Mouse (Mus musculus) C2C12 (cell line): ENCODE data around the gene Tgfbr3. TPM values are rescaled to one million over a fixed set of nuclear protein-coding genes. Genes with fewer than 3 reads are reported as not detected.

ENCODE experiments used
- H3K27me3 ChIP-seq: one replicate; pipeline ENCODE4 v1.6.1; 2011; ENCODE audit not compliant: control insufficient read depth, insufficient read depth, insufficient read length
- H3K36me3 ChIP-seq: one replicate; pipeline ENCODE4 v1.6.1; 2011; ENCODE audit not compliant: control insufficient read depth, insufficient read depth
- H3K4me3 ChIP-seq: one replicate; pipeline ENCODE4 v1.5.1; 2011; ENCODE audit warnings: mild to moderate bottlenecking, control low read depth; ENCODE audit not compliant: poor library complexity, insufficient read depth, severe bottlenecking
- H3K79me2 ChIP-seq: one replicate; pipeline ENCODE4 v1.6.1; 2011; ENCODE audit not compliant: control insufficient read depth, insufficient read depth
- H3K79me3 ChIP-seq: one replicate; pipeline ENCODE4 v1.6.1; 2011; ENCODE audit warnings: low read depth, control low read depth
- H3ac ChIP-seq: one replicate; pipeline ENCODE3; 2011; ENCODE audit warnings: low read depth; ENCODE audit not compliant: control insufficient read depth, insufficient read length
- CEBPB ChIP-seq: IDR thresholded peaks from one replicate; pipeline ENCODE4 v1.6.1; 2011; ENCODE audit warnings: low read depth, mild to moderate bottlenecking, control low read depth, moderate library complexity
- CTCF ChIP-seq: IDR thresholded peaks from one replicate; pipeline ENCODE4 v1.5.1; 2011; ENCODE audit not compliant: control insufficient read depth, insufficient read depth, insufficient read length
- FOSL1 ChIP-seq: IDR thresholded peaks from one replicate; pipeline ENCODE4 v1.8.0; 2011; ENCODE audit warnings: mild to moderate bottlenecking, low read length; ENCODE audit not compliant: poor library complexity, insufficient read depth, severe bottlenecking
- MAX ChIP-seq: IDR thresholded peaks from one replicate; pipeline ENCODE4 v1.6.1; 2011; ENCODE audit warnings: mild to moderate bottlenecking, control low read depth
- MYOD1 ChIP-seq: IDR thresholded peaks from one replicate; pipeline ENCODE4 v1.6.1; 2011; ENCODE audit warnings: low read depth; ENCODE audit not compliant: control insufficient read depth, insufficient read length
- MYOG ChIP-seq: IDR thresholded peaks from one replicate; pipeline ENCODE4 v1.6.1; 2011; ENCODE audit not compliant: control insufficient read depth, insufficient read length; ENCODE audit errors: extremely low read depth
- USF1 ChIP-seq: IDR thresholded peaks from one replicate; pipeline ENCODE4 v1.6.1; 2011; ENCODE audit warnings: low read depth, mild to moderate bottlenecking, control low read depth, moderate library complexity
- polyA plus RNA-seq: library from polyadenylated mRNA; unstranded; fragments of >200 nt; fragmentation: generic; extraction: Trizol; gene quantifications from one replicate; pipeline ENCODE4 v1.2.1, GENCODE M21; 2012; ENCODE audit warnings: missing spikeins

The Tgfbr3 gene
- polyA plus RNA-seq, 1 experiment, result 0.20 TPM

DNA sequence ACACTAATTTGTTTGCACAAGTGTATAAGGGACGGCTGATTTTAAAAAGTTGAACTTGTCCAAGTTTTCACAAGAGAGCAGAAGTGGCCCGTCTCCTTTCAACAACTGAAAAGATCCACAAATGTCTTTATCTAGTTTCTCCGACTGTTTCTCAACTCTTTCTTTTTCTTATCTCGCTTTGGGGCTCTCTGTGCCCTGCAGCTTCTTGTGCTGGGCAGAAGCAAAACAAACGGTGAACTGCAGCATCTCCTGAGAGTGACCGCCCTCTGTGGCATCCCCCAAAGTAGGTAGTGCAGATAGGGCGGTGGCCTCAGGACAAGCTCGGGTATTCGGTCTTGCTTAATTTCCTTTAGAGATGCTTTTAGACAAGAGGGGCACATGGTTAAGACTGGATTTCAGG, 96.3 kb downstream of the Tgfbr3 start:
- H3K27me3 ChIP-seq, result no peaks in the 10 kb centered on the region
- H3K79me3 ChIP-seq, result no peaks in the 10 kb centered on the region
- H3K79me2 ChIP-seq, result no peaks in the 10 kb centered on the region
- no peak for TF ChIP-seq FOSL1
- TF ChIP-seq MYOG, result no peak
- no peak for TF ChIP-seq MYOD1
- TF ChIP-seq CEBPB, result no peak
- no peak for TF ChIP-seq MAX
- no peak for TF ChIP-seq CTCF
- no peak for TF ChIP-seq USF1
- H3K36me3 ChIP-seq, result no peaks in the 10 kb centered on the region
- H3ac ChIP-seq, result no peak overlapping the region
- no peak overlapping the region for H3K4me3 ChIP-seq

DNA sequence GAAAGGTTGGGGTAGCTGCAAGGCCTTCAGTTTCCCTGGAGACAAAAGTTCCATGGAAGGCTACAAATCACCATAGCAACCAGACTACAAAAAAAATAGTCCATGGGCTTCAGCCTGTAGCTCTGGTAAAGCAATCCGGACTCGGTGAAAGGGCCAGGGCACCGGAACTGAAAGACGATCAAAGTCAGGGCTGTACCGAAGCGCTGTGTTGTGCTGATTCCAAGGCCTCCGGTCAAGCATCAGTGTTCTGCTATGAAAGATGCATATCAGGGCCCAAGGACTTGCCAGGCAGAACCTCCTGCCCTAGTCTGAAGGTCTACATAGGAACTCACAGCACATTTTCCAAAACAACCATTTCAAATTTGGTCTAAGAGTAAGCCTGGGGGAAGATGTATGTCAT, 97.1 kb downstream of the Tgfbr3 start:
- Histone ChIP-seq H3K79me2 (no peaks in the 10 kb centered on the region), H3ac (no peak overlapping the region), H3K79me3 (no peaks in the 10 kb centered on the region), H3K36me3 (no peaks in the 10 kb centered on the region), H3K27me3 (no peaks in the 10 kb centered on the region), H3K4me3 (no peak overlapping the region)
- TF ChIP-seq MYOD1 (no peak), USF1 (no peak), CEBPB (no peak), MAX (no peak), MYOG (no peak), FOSL1 (no peak)

DNA sequence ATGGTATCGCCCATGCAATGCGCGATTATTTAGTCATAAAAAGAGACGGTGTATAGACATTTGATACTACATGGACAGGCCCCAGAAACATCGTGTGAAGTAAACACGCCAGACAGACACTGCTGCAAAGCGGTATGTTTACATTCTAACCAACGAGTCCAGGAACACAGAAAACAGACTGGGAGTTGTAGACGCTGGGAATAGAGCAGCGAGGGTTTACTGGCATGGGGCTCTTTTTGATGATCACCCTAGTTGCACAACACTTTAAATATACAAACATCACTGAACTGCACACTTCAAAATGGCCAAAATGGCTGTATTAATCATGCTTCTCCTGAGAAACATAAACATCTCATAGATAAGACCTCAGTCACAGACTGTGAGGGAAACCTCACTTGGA, 100.9 kb downstream of the Tgfbr3 start:
- no peak for TF ChIP-seq FOSL1
- TF ChIP-seq CEBPB, result peak; percentile 3
- H3K27me3 ChIP-seq, result peaks cover 3% of the 10 kb centered on the region
- no peak overlapping the region for H3ac ChIP-seq
- no peaks in the 10 kb centered on the region for H3K79me3 ChIP-seq
- no peaks in the 10 kb centered on the region for H3K79me2 ChIP-seq
- H3K36me3 ChIP-seq, result no peaks in the 10 kb centered on the region
- H3K4me3 ChIP-seq, result no peak overlapping the region

DNA sequence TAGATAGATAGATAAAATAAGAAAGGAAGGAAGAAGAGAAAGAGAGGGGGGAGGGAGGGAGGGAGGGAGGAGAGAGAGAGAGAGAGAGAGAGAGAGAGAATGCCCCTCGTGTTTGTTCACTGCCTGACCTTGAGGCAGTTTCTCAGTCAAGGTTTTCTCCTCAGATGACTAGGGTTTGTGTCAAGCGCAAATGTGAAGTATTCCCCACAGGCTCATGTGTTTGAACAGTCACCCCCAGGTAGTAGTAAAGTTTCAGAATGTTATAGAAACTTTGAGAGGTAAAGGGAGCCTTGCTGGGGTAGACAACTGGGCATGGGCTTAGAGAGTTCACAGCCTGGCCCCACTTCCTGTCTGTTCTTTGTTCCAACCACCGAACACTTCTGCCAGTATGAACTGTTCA, 103.2 kb downstream of the Tgfbr3 start:
- H3K36me3 ChIP-seq, result no peaks in the 10 kb centered on the region
- peaks cover 7% of the 10 kb centered on the region for H3K27me3 ChIP-seq
- no peaks in the 10 kb centered on the region for H3K79me2 ChIP-seq
- no peak overlapping the region for H3K4me3 ChIP-seq
- no peaks in the 10 kb centered on the region for H3K79me3 ChIP-seq
- H3ac ChIP-seq, result no peak overlapping the region
- no peak for TF ChIP-seq MAX

DNA sequence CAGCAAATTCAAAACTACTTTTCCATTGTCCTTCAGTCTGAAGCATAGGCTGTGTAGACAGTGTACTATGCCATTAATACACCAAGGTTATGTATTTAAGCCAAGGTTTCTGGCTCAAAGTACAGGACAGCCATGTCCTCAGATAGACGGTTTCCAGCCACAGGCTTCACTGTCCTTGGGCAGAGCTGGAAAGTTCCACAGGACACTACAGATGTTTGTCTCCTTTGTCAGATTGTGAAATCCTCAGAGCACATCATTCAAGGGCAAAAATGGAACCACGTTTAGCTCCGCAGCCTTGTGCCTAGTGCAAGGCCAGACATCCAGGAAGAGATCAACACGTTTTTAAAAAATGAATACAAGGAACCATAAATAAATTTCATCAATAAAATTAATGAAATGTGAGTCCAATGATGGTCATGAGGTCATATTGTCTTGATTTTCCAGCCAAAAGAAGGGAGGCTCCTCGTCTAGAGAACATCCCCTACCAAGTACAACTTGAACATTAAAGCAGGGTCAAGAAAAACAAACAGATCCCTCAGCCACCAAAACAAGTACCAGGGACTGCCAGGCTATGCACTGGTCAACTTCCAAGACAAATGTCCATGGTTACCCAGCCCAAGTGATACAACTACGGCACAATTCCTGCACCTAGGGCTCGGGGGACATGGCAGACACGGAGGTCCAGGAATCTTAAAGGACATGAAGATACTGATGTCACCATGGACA, 105.1 kb downstream of the Tgfbr3 start:
- H3K36me3 ChIP-seq, result no peaks in the 10 kb centered on the region
- H3K79me3 ChIP-seq, result no peaks in the 10 kb centered on the region
- H3ac ChIP-seq, result no peak overlapping the region
- no peaks in the 10 kb centered on the region for H3K79me2 ChIP-seq
- no peak for TF ChIP-seq USF1
- TF ChIP-seq CTCF, result no peak
- TF ChIP-seq CEBPB, result no peak
- TF ChIP-seq MYOD1, result no peak
- TF ChIP-seq FOSL1, result no peak
- TF ChIP-seq MYOG, result no peak
- no peak for TF ChIP-seq MAX
- peaks cover 7% of the 10 kb centered on the region for H3K27me3 ChIP-seq
- no peak overlapping the region for H3K4me3 ChIP-seq

DNA sequence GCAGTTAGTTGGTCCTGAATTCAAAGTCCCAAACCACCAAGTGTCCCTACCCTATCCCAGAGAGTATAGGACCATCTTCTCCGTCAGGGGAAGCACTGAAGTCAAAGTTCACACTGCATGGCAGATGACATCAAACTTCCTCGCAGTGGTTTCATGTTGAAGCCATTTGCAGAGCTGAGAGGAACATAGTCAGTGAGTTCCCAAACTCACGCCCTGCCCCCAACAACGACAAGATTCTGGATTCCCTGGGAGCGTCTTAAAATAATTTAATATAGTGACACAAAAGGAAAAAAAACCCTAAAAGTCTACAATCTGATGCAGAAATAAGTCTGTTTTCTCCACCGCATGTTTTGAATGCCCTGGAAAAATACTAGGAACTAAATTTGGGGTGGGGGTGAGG, 105.9 kb downstream of the Tgfbr3 start:
- H3K79me3 ChIP-seq, result no peaks in the 10 kb centered on the region
- peaks cover 7% of the 10 kb centered on the region for H3K27me3 ChIP-seq
- H3K79me2 ChIP-seq, result no peaks in the 10 kb centered on the region
- H3K4me3 ChIP-seq, result no peak overlapping the region
- no peak overlapping the region for H3ac ChIP-seq
- no peak for TF ChIP-seq CTCF
- TF ChIP-seq MYOG, result no peak
- no peak for TF ChIP-seq MAX
- no peak for TF ChIP-seq USF1
- TF ChIP-seq FOSL1, result no peak
- no peak for TF ChIP-seq CEBPB
- TF ChIP-seq MYOD1, result no peak
- no peaks in the 10 kb centered on the region for H3K36me3 ChIP-seq
